Mouse (Mus musculus): Measurements from ENCODE around the gene Itgad.

The Itgad gene

DNA sequence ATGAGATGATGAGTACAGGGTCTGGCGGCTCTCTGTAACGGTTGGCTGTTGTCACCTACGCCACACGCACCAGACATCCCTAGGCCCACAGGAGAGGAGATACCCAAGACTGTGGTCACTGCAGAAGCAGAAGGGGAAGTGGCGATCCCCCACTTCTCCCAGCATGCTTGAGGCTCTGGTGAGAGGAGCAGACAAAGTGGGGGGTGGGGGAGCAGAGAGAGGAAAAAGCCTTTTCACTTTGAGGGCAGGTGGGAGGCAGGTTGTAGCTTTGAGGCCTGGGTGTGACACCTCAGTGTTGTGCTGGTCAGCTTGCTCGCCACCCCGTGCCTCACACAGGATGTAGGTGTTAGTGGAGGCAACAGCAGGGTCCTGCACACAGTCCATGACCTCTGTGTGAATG is 25.9 kb downstream of the Itgad start:
- DNase-seq, result no peak

DNA sequence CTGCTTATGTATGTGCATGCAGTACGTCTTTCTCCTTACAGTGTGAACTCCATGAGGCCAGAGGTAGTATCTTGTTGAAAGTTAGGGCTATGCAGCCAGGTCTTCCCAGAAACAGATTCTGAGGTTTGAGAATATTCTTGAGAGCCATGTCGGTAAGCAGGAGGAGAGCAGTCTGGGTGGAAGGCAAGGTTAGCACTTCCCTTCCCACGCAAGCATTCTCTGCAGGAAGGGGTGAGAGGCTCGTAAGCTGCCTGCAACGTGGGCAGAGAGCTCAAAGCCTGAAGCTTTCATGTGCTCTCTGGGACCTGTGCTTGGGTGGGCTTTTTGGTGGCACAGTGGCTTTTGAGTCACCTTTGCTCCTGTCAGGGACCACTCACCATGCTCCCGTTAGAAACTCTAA is 26.4 kb downstream of the Itgad start:
- DNase-seq, result no peak

DNA sequence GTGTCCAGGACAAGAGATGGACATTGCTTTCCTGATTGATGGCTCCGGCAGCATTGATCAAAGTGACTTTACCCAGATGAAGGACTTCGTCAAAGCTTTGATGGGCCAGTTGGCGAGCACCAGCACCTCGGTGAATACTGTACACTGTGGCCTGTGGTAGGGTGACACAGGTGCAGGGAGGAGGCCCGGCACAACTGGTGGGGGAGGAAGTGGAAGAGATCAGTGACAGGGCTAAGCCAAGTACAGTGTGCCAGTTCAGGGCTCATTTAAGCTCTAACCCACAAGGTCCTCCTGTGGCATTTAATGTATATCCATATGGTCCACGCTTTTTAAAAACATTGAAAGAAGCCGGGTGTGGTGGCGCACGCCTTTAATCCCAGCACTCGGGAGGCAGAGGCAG is 27.5 kb downstream of the Itgad start:
- no peak for DNase-seq

DNA sequence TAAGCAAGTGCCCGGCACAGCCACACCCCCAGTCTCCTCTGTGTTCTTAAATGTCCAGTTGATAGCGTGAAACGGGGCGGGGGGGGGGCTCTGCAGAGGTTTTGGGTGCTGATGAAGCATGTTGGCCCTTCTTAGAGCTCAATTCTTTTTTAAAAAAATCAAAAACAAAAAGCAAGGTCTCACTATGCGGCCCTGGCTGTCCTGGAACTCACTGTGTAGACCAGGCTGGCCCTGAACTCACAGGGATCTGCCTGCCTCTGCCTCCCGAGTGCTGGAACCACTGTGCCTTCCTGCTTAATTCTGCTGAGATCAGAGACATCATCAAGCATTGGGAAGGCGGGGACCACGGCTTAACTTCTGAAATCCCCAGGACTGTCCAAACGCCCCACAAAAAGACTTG is 47.4 kb downstream of the Itgad start:
- no peak for DNase-seq

DNA sequence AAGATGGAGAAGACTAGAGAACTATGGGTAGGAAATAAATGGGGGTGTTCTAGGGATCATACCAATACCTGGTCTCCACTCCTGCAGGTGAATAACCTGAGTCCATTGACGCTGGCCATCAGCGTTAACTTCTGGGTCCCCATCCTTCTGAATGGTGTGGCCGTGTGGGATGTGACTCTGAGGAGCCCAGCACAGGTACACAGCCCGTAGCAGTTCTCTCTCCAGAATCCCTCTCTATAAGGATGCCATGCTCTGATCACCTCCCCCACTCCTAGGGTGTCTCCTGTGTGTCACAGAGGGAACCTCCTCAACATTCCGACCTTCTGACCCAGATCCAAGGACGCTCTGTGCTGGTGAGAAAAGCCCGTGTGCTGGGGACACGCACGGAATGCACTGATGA is 48.9 kb downstream of the Itgad start:
- no peak for DNase-seq

DNA sequence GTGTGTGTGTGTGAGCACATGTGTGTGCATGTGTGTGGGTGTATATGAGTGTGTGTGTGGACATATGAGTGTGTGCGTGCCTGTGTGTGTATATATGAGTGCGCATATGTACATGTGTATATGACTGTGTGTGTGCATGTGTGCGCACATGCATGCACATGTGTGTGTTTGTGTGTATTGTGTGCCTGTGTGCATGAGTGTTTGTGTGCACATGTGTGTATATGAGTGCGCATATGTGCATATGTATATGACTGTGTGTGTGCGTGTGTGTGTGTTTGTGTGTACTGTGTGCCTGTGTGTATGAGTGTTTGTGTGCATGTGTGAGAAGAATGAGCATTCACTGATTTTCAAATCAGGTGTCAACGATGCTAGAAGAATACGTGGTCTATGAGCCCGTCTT is 50.0 kb downstream of the Itgad start:
- no peak for DNase-seq

DNA sequence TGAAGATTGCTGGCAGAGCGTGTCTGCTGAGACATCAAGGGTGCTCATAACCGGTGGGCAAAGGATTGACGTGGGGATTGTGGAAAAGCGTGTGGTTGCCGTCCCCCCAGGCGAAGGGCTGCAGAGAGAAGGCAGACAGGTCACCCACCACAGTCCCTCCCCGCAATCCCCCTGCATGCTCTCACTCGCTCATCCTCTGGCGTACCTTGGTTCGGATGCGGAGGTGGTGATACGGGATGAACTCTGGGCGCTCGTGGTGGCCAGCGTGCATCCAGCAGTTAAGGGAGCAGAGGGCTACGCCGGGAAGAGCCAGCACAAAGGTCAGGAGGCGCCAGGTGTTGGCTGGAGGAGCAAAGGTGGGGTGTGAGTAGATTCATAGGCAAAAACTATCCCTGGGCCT is 51.5 kb downstream of the Itgad start:
- DNase-seq, result no peak

- DNase-seq, result no peak
Observed at GRCm38 (mm10) chr7:128206152-128206551, 52.0 kb downstream of the Itgad start, which contains the start of gene Cox6a2. Gene Cox6a2, minus strand, starts transcription at chr7:128206387.

GRCm38 (mm10) chr7:128208187-128208586 is 54.0 kb downstream of the Itgad start:
- DNase-seq, result peak; percentile 55 to 76

- DNase-seq, result peak; percentile 67 to 69
Observed at GRCm38 (mm10) chr7:128209826-128210225, 55.6 kb downstream of the Itgad start.

DNA sequence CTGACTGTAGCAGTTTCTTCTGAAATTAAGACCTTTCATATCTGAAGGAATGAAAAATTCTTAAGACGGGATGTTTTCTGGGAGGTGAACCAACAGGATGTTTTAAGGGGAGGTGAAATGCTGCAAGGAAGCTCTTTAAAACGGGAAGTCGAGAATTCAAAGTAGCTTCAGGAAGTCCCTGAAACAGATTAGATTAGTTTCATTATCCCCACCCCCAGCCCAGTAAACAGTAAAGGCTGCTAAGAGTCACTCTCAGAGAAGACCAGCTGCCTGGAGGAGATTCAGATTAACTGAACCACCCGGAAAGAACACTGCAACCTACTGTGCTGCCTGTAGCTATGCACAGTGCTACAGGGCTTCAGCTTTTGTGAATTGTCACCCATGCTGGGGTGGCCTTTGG is 65.8 kb downstream of the Itgad start:
- no peak for DNase-seq

GRCm38 (mm10) chr7:128220936-128221335 is 66.8 kb downstream of the Itgad start:
- DNase-seq, result peak in 1 of 2 experiments; percentile 48

GRCm38 (mm10) chr7:128231741-128232140 is 77.6 kb downstream of the Itgad start:
- peak in 1 of 2 experiments; percentile 32 for DNase-seq

DNA sequence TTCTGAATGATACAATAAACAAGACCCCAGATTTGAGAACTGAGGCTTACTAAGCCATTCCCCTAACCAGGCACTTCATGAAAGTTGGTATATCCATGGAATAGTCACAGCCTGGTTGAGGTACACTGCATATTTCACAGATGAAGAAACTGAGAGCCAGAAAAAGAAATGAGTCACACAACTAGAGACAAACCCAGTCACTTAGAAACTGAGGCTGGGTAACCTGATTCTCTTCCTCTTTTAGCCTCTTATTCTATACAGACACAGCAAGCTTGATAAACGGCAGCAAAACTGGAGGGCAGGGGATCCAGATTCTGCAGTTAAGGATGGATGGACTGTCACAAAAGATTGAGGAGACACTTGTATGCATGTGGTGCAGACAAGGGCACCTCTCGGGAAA is 80.6 kb downstream of the Itgad start:
- no peak for DNase-seq

- peak; percentile 59 to 90 for DNase-seq
Observed at GRCm38 (mm10) chr7:128235481-128235880, 81.3 kb downstream of the Itgad start.

GRCm38 (mm10) chr7:128236426-128236825 is 82.2 kb downstream of the Itgad start:
- no peak for DNase-seq

GRCm38 (mm10) chr7:128236856-128237592 is 82.8 kb downstream of the Itgad start, which contains the start of gene Armc5:
Gene Armc5, plus strand, starts transcription at chr7:128237342.
- peak; percentile 85 to 92 for DNase-seq

DNA sequence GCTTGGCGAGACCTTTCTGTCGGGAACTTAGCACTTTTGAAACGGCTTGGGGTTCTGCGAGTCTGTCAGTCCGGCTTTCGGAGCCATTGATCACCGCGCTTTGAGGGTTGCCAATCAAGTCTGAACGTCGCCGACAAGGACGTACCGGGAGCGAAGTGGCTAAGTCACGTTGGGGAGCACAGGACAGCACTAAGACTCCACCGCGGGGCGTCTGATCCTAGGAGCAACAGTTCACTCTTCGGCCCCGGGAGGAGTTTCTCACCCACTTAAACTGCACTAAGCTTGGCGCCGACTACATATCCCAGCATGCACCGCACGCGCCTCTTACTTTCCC is 83.4 kb downstream of the Itgad start:
- DNase-seq, result no peak

- DNase-seq, result peak; percentile 99 to 100
Observed at GRCm38 (mm10) chr7:128237927-128238778, 84.0 kb downstream of the Itgad start, which contains the start of gene 9130023H24Rik. Gene 9130023H24Rik, minus strand, starts transcription at chr7:128238031.

GRCm38 (mm10) chr7:128238991-128239390 is 84.8 kb downstream of the Itgad start:
- peak; percentile 34 to 63 for DNase-seq

DNA sequence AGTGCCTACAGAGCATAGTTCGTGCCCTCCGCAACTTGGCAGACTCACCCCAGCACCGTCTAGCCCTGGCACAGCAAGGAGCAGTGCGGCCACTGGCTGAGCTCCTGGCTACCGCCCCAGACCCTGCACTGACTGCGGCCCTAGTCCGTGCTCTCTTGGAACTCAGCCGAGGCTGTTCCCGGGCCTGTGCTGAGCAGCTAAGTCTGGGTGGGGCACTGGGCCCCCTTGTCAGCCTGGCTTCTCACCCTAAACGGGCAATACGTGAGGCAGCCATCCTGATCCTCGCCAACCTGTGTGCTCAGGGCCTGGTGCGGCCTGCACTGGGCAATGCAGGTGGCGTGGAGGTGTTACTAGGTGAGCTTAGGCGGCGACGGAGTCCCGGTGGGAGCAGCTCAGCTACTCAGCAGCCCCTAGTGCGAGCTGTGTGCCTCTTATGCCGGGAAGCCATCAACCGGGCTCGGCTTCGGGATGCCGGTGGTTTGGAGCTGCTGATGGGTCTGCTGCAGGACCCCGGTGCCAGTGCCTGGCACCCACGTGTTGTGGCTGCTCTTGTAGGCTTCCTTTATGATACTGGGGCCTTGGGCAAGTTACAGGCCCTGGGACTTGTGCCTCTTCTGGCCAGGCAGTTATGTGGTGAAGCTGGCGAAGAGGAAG is 86.1 kb downstream of the Itgad start:
- no peak for DNase-seq

GRCm38 (mm10) chr7:128242331-128242730 is 88.2 kb downstream of the Itgad start:
- no peak for DNase-seq

DNA sequence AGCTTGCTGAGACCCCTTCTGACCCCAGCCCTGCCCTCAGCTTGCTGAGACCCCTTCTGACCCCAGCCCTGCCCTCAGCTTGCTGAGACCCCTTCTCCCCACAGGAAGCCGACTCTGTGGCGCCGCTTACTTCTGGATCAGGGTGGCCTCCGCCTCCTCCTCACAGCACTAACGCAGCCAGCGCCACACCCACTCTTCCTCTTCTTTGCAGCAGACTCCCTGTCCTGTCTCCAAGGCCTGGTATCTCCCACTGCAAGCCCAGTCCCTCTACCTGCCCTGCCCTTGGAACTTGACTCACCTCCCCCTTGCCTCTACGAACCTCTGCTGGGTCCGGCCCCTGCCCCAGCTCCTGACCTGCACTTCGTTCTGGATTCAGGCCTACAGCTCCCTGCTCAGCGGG is 89.7 kb downstream of the Itgad start:
- DNase-seq, result no peak
